In the genomic region with DNA sequence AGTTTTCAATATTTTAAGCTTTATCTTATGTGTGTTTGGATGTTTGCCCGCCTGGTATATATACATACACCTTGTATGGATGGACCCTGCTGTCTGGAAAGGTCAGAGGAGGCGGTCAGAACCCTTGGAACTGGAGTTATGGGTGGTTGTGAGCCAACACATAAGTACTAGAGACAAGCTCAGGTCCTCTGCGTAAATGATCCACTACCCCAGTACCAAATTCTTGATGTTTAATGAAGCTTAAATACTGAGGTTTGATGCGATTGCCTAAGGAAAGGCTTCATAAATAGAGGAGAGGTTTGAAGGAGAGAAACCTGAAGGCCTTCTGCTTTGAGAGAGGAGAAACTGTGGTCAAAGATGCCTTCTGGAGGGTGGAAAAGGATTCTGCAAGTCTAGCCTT, we compare ENCODE assay signal across 25 mouse cellular contexts.
"Had no signal": no experiment of that assay in that cellular context is flagged by ENCODE, and none has a peak within 500 bp of the region (broad histone marks: within the 10 kb centered on the region; RNA-seq: fewer than 3 reads in every experiment).

No protein-coding gene starts in this region.

- ATAC-seq: forebrain, embryonic 13.5 days; forebrain, embryonic 14.5 days; forebrain, embryonic 15.5 days; forebrain, embryonic 16.5 days; forebrain, postnatal 0 days had no signal

- H3K27me3 ChIP-seq: embryonic facial prominence, embryonic 12.5 days; embryonic facial prominence, embryonic 13.5 days; embryonic facial prominence, embryonic 15.5 days; forebrain, embryonic 12.5 days; forebrain, embryonic 13.5 days; forebrain, embryonic 15.5 days had no signal

- H3K27ac ChIP-seq: embryonic facial prominence, embryonic 10.5 days; embryonic facial prominence, embryonic 12.5 days; embryonic facial prominence, embryonic 13.5 days; embryonic facial prominence, embryonic 15.5 days; forebrain, embryonic 10.5 days; forebrain, embryonic 12.5 days; forebrain, embryonic 13.5 days; gastrocnemius, adult 2 months; heart, adult 2 months had no signal

- H3K4me1 ChIP-seq: embryonic facial prominence, embryonic 10.5 days; embryonic facial prominence, embryonic 12.5 days; embryonic facial prominence, embryonic 13.5 days; embryonic facial prominence, embryonic 15.5 days; forebrain, embryonic 10.5 days had no signal

- H3K4me2 ChIP-seq: embryonic facial prominence, embryonic 12.5 days; embryonic facial prominence, embryonic 13.5 days; embryonic facial prominence, embryonic 15.5 days; forebrain, embryonic 12.5 days; forebrain, embryonic 13.5 days; forebrain, embryonic 15.5 days had no signal

- H3K9me3 ChIP-seq: embryonic facial prominence, embryonic 10.5 days; embryonic facial prominence, embryonic 12.5 days; embryonic facial prominence, embryonic 13.5 days; embryonic facial prominence, embryonic 15.5 days; forebrain, embryonic 10.5 days; forebrain, embryonic 12.5 days; forebrain, embryonic 13.5 days; forebrain, embryonic 15.5 days had no signal

- DNase-seq: cerebellum, adult 9-11 months; cerebellum, postnatal 10 days; cerebellum, postnatal 14 days; cerebellum, postnatal 25 days; cerebellum, postnatal 36 days; embryo, embryonic 11 days; forebrain, postnatal 0 days; gastrocnemius, adult 2 months; gastrocnemius, postnatal 10 days; gastrocnemius, postnatal 14 days; gastrocnemius, postnatal 25 days; gastrocnemius, postnatal 36 days; heart, adult 18-20 months; heart, adult 2 months had no signal

- H3K9ac ChIP-seq: embryonic facial prominence, embryonic 12.5 days; embryonic facial prominence, embryonic 13.5 days; embryonic facial prominence, embryonic 15.5 days; forebrain, embryonic 12.5 days; forebrain, embryonic 13.5 days; forebrain, embryonic 15.5 days; forebrain, postnatal 0 days had no signal

- H3K36me3 ChIP-seq: embryonic facial prominence, embryonic 10.5 days; embryonic facial prominence, embryonic 12.5 days; embryonic facial prominence, embryonic 13.5 days; embryonic facial prominence, embryonic 15.5 days; forebrain, embryonic 10.5 days; forebrain, embryonic 12.5 days; forebrain, embryonic 15.5 days had no signal

- H3K4me3 ChIP-seq: embryonic facial prominence, embryonic 10.5 days; embryonic facial prominence, embryonic 12.5 days; embryonic facial prominence, embryonic 13.5 days; embryonic facial prominence, embryonic 15.5 days; erythroblast, embryonic 14.5 days; forebrain, embryonic 10.5 days; forebrain, embryonic 12.5 days; forebrain, embryonic 13.5 days; forebrain, embryonic 15.5 days; gastrocnemius, adult 2 months; heart, adult 2 months had no signal
